Mouse (Mus musculus) gastrocnemius, postnatal 14 days (tissue): ENCODE results near the gene Myl6. TPM values are rescaled to one million over a fixed set of nuclear protein-coding genes. Genes with fewer than 3 reads are reported as not detected.
A peak's percentile ranks its signal among the peaks of the same experiment; 100 is the strongest.
"Not testable (repeated sequence)": the region's sequence is repeated elsewhere in the genome, so short reads cannot be mapped to it uniquely, and the experiment has no call there.

Source experiments
- DNase-seq: peaks from one replicate; pipeline ENCODE4 v3.0.0; 2021; ENCODE audit warnings: mixed read lengths
- intact Hi-C: fragments of 180-260 bp; cut with DNase I; formaldehyde crosslinking; loops from one replicate; pipeline ENCODE4 v1.15.1; 2025; ENCODE audit warnings: low total_unique reads
- total RNA-seq, 2 experiments: library from RNA; stranded (reverse); gene quantifications; 2 replicates each; pipeline ENCODE4 v1.2.3; 2021

Gene Myl6
- total RNA-seq, 2 experiments from 2014 or later: 214 to 276 TPM

DNA sequence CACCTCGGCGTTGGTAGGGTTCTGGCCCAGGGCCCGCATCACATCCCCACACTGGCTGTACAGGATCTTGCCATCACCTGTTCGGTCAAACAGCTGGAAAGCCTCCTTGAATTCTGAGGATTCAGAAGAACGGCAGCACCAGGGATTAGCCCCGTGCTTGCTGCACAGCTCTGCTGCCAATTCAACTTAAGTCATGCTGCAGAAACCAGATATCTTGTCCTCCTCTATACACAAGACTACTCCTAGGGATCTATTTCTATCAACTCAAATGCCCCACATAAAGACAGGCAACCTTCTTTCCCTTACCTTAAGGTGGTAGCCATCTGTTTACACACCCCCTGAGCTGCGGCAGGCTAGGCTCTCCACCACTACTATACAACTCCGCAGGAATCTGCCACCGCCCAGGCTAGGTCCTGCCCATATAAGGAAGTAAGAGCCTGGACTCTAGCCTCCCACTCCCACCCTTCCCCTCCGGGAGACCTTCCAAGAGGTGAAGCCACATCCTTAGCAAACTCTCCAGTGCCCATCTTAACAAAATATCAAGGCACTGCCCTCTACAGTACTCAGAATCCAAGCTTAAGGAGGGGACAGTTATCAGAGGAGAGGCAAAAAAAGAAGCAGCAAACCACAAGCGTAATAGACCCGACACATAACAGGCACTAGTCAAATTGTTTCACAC, 1.2 kb downstream of the Myl6 start:
- intact Hi-C loops: no loop called here

DNA sequence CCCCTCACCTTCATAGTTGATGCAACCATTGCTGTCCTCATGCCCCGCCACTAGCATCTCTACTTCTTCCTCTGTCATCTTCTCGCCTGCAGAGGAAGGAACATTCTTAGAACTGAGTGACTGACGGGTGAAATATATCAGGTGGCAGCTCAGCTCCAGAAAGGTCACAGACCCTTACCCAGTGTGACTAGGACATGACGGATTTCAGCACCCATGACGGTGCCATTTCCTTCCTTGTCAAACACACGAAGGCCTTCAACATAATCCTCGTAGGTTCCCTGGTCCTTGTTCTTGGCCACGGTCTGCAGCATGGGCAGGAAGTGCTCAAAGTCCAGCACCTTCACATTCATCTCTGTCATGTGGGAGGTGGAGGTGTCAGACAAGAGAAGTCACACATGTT, 1.9 kb downstream of the Myl6 start:
- intact Hi-C loops, DNase-seq: not testable (repeated sequence)

More for the DNA sequence above, 1.2 kb downstream of the Myl6 start:
- peak; percentile 54 for DNase-seq

DNA sequence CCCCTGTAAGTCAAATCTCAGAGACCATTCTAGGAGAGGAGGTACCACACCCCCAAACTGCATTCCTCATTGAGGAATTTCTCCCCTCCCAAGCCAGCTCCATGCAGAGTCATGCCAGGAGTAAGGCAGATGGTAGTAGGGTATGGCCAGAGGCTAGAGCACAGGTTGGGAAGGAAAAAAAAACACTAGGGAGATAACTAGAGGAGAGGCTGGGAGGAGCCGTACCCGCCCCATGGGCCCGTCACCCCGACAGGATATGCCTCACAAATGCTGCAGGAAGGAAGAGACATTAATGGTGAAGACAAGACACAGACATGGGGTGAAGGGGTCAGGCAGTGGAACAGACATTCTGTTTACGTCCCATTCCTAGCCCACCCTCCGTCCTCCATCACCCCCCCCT, 2.5 kb downstream of the Myl6 start:
- intact Hi-C loops: no loop called here
- DNase-seq: no peak

DNA sequence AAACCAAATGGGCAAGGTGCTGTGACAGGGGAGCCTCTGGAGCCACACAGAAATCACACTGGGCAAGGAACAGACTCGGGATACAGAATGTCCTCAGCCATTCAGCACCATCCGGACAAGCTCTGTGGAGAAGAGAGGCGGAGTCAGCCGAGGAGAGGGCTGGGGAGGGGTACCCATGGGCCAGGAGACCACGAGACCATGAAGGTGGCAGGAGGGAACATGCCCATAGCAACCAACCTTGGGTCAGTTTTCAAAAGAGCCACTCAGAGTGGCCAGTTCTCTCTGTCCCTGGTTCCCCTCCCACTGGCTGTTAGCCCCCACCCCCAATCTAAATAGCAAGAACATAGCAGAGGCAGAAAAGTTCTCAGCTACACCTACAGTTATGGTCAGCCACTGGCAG, 3.0 kb downstream of the Myl6 start:
- intact Hi-C loops: no loop called here

DNA sequence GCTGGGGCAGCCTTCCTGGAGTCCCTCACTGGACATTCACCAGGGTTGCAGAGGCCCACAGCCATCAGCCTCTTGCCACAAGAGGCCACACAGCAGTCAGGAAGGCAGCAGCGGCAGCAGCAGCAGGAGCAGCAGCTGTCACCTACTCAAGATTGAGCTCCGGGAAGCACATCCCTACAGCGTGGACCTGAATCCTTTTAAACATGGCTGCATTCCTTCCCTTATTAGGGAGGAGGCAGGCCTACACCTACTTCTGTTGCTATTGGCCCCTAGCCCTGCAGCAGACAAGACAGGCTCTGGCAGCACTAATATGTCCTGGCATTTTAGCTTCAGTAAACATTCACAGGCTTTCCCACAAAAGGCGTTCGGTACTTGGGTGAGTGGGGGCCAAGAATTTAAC, 3.7 kb downstream of the Myl6 start:
- DNase-seq: no peak
- intact Hi-C loops: no loop called here

More for the DNA sequence above, 3.0 kb downstream of the Myl6 start:
- DNase-seq: no peak

DNA sequence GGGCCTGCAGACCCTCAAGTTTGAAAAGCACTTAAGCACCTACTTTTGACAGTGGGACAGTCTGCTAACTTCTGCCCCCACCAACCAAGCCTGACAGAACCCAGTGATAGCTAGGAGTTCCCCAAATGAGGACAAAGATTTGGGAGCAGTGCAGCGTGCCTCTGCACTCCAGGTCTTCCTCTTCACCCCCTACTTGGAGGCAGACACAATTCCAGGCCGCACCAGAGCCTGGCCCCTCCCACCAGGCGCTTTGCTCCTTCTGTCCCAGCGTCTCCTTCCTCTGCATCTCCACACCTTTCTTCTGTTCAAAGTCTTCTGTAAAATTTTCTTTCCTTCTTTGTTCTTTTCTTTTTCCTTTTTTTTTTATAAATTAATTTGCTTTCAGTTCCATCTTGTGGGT, 4.2 kb downstream of the Myl6 start:
- intact Hi-C loops: no loop called here

DNA sequence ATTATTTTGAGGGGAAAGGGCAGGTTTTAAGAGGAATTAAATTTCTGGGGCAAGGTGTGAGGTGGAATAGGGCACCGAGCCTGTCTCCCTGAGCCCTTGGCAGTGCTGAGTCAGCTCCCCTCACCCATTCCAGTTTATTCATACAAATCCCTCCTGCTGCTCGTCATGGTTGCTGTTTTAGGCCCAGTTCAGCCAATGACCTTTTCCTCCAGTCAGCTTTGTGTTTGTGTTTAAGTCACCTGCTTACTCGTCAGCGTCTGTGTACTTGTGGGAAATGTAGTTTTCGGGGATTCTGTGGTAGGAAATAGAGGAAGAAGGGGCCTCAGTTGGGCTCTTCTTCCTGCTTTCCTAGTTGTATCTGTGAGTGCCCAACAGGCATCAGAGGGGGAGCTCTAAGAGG, 4.6 kb downstream of the Myl6 start:
- intact Hi-C loops: no loop called here
- no peak for DNase-seq

More for the DNA sequence above, 4.2 kb downstream of the Myl6 start:
- no peak for DNase-seq

DNA sequence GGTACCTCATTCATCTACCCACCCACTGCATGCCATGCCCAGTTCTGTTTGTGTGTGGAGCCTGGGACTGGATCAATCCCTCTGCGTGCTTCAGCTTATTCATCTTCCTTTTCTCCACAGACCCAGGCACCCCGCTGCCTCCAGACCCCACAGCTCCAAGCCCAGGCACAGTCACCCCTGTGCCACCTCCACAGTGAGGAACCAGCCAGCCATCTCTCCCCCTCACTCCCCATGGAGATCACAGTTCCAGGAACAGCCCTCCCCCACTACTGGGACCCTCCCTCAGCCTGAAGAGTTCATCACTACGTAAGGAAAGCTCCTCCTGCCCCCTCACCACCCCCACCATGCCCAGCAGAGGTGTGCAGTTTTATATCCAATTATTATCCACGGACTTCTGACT, 5.2 kb downstream of the Myl6 start:
- DNase-seq: no peak
- intact Hi-C loops: no loop called here

DNA sequence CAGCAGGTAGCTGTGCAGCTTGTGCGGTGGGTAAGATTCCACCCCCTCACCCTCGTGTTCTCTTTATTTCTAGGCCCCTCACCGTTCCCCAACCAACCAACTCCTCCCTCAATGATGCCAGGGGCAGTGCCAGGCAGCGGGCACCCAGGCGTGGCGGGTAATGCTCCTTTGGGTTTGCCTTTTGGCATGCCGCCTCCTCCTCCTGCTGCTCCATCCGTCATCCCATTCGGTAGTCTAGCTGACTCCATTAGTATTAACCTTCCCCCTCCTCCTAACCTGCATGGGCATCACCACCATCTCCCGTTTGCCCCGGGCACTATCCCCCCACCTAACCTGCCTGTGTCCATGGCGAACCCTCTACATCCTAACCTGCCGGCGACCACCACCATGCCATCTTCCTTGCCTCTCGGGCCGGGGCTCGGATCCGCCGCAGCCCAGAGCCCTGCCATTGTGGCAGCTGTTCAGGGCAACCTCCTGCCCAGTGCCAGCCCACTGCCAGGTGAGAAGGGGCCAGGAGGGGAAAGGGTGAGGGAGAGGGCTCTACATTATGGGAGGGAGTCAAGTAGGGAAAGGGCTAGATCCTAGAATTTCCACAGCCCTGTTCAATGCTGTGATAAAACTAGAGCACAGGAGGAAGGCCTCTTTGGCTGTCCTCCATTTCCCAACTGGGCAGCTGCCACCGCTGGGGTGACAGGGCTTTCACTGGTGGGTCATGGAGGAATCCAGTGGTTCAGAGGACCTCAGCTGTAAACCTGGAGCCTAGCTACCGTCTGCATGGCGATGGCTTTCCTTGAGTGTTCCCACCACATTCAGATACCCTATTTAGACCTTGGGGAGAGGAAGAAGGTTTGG, 5.9 kb downstream of the Myl6 start:
- intact Hi-C loops: no loop called here
- no peak for DNase-seq

DNA sequence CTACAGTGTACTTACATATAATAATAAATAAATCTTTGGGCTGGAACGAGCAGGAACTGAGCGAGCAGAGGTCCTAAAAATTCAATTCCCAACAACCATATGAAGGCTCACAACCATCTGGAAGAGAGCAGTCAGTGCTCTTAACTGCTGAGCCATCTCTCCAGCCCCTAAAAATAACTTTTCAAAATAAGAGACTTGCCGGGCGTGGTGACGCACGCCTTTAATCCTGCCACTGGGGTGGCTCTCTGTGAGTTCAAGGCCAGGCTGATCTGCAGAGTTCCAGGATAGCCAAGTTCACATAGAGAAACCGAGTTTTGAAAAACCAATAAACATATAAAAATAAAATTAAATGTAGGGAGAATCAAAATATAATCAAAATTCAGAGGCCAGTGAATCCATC, 7.6 kb downstream of the Myl6 start:
- intact Hi-C loops: no loop called here
- no peak for DNase-seq

DNA sequence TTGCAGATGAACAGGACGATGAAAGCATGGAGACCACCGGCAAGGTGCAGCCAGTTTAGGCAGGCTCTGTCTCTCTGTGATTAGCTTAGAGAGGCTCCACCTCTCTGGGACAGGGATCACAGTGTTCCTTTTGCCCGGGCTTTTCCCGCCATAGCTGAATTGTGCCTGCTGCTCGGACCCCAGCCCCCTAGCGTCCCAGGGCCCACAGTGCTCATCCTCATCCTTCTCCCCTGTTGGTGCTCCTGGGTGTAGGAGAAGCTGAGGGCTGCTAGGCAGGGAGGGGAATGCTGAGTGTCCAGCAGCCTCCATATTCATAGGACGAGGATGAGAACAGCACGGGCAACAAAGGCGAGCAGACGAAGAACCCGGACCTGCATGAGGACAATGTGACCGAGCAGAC, 19.6 kb downstream of the Myl6 start:
- DNase-seq: no peak
- intact Hi-C loops: no loop called here

DNA sequence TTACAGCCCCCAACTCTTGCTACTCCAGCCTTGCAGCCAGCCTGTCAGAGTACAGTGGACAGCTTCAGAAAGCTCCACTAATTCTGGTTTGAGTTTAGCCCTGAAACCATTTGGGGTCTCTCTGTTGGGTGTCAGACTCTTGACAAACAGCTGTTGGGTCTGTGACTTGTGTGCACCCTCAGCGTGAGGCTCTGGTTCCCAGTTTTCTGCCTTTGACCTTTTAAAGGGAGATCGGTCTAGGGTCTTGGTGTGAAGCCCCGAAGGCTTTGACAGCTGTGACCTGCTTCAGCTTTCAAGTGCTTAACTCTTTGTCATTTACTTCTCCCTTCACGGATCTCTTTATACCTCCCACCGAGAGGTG, 33.7 kb downstream of the Myl6 start:
- intact Hi-C loops: no loop called here
- no peak for DNase-seq

DNA sequence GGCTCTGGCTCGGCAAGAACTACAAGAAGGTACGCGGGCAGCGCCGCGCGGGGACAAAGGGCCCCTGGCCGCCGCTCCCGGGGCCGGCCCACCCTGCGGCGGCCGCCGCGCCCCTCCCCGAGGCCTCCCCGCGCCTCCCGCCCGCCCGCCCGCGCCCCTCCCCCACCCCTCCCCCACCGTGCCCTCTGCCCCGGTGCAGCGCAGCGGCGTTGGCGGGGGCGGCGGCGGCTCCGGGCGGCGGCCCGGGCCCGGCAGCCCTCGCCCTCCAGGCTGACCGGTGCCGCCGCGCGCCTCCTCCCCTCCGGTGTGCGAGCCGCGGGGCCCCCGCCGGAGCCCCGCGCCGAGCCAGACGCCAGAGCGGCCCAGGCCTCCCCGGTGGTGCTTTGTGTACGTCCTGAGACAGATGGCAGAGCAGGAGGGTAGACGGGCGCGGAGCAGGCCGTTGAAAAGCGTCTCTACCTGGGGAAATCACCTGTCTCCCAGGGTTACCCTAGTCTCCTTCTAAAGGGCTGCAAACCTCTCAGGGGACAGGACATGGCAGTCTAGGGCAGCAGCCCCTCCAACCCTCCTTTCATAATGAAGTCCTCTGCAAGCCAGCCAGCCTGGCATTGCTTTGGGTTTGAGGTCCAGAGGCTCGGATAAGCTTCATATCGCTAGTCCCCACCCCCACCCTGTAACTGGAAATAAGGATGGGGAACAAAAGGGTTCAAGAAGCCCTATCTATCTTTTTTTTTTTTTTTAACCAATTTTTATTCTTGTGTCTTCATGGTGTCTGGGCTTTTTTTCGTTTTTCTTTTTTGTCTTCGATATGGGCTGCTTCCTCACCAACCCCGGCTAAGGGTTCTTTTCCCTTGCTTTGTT, 34.3 kb downstream of the Myl6 start:
- peak; percentile 42 for DNase-seq

DNA sequence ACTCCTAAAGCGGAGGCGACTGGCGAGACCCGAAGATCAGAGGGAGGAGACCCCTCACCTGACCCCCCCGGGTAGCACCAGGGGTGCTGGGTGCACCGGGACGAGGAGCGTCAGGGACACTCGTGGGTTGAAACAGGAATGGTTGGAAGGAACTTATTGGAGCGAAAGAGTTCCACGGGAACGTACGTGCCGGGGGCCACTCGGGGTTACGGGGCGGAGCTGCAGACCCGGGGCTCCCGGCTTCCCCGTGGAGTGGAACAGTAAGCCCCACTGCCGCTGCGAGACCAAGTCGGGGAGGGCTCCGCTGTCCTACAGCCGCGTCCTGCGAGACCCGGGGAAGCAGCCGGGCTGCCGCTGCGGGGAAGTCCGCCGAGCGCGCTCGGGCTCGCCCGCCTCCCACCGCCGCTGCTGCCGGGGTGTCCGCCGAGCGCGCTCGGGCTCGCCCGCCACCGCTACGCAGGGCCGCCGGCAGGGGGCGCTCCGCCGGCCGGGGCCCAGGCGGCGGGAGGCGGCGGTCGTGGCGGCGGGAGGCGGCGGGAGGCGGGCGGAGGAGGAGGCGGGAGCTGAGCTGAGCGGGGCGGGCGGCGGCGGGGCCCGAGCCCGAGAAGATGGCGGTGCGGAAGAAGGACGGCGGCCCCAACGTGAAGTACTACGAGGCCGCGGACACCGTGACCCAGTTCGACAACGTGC, 35.1 kb downstream of the Myl6 start, which contains the start of gene Smarcc2:
TSS of gene Smarcc2 (plus strand) at position 530 of the 690 bp plus-strand sequence.
- DNase-seq: peak; percentile 92
- intact Hi-C loops: loop anchor here (5.0 kb wide), 2 partner anchors 92 to 127 kb away; partner anchors contain the start of gene Coq10a

More for the DNA sequence above, 34.3 kb downstream of the Myl6 start:
- intact Hi-C loops: loop anchor here (5.0 kb wide), 2 partner anchors 92 to 127 kb away; partner anchors contain the start of gene Coq10a

DNA sequence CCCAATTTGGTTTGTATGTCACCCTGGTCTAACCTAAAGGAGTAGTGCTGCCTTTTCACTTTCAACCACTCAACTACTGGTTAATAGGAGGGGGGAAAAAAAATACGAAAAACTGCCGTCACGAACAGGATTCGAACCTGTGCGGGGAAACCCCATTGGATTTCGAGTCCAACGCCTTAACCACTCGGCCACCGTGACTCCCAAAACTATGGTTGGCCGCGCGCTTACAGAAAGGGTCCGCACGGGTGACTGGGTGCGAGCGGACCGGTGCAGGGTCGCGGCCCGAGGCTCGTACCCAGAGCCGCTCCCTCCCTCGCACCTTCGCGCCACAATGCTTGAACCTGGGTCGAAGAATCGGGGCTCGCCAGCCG, 35.6 kb downstream of the Myl6 start:
- intact Hi-C loops: loop anchor here (5.0 kb wide), 2 partner anchors 91 to 126 kb away; partner anchors contain the start of gene Coq10a
- DNase-seq: peak; percentile 88

DNA sequence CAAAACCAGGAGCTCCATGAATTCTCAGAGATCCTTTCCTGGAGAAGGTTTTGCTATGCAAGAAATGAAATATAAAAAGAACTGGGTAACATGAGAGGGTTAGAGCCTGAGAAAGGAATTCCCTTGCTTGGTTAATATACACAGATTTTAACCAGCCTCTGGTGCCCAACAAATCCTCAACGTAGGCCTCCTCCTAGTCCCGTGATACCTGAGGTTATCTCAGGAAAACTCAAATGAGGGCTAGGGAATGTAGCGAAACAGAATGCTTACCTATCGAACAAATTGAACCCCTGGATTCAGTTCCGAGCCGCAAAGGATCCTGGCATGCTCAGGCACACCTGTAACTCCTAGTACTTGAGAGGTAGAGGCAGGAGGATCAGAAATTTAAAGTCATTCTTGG, 36.3 kb downstream of the Myl6 start:
- intact Hi-C loops: loop anchor here (5.0 kb wide), 2 partner anchors 90 to 125 kb away; partner anchors contain the start of gene Coq10a
- DNase-seq: no peak

DNA sequence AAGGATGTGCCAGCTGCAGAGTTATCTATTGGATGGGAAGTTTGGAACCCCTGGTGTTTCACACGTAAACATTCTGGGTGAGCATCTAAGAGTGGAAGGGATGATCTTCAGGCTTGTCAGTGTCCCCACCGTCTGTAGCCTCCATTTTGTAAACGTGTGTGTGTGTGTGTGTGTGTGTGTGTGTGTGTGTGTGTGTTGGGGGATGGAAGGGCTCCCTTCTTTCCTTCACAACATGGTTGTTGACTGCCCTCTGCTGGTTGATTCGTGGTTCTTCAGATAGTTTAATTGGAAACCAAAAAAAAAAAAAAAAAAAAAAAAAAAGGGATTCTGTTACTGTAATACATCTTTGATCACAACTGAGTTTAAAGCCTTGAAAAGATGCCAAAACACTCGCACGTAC, 38.7 kb downstream of the Myl6 start:
- intact Hi-C loops: loop anchor here (2.0 to 5.0 kb wide), 3 partner anchors 46 to 123 kb away; partner anchors contain the start of gene Coq10a

DNA sequence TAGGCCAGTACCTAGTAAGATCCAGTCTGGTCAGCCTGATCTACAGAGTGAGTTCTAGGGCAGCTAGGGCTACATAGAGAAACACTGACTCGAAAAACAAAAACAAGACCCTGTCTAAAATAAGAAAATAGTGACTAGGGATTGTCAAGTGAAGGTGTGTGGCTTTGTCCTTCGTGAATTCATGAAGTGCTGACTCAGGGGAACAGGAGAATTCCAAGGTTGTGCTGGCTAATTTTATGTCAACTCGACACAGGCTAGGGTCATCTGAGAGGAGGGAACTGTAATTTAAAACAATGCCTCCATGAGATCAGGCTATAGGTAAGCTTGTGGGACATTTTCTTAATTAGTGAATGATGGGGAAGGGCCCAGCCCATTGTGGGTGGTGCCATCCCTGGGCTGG, 39.5 kb downstream of the Myl6 start:
- intact Hi-C loops: loop anchor here (2.0 kb wide), 1 partner anchor 46 kb away; no protein-coding TSS in a partner anchor
- no peak for DNase-seq

More for the DNA sequence above, 38.7 kb downstream of the Myl6 start:
- peak; percentile 71 for DNase-seq

DNA sequence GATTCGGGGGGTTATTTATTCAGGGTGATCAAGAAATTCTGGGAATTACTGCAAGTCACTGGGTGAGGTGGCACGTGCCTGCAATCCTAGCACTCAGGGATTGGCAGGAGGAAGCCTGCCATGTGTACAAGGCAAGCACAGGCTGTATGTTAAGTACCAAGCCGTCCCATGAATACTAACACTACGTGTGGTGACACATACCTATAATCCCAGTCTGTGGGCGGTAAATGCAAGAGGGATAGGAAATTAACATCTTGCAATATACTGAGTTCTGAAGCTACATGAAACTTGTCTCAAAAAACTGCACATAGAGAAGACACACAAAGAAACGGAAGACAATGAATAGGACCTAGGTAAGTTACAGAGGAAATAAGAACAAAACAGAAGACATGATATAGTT, 42.9 kb downstream of the Myl6 start:
- intact Hi-C loops: no loop called here
- no peak for DNase-seq
